Mouse (Mus musculus) olfactory bulb, adult 2 months (tissue): ENCODE measurements at regions not wholly inside any gene's neighbourhood (a gene's known extent, or its start where the extent isn't known, plus 50 kb on each side); places are given as distances from the start of the nearest gene placed in this dataset.

Experiments
- CTCF ChIP-seq: fragments of 200-500 bp; IDR thresholded peaks from 2 replicates; pipeline ENCODE4 v1.5.1; 2012; ENCODE audit warnings: low read depth, mild to moderate bottlenecking, low read length, moderate library complexity; ENCODE audit not compliant: insufficient read depth
- POLR2A ChIP-seq: fragments of 200-500 bp; IDR thresholded peaks from 2 replicates; pipeline ENCODE4 v1.6.1; 2012; ENCODE audit warnings: mild to moderate bottlenecking, low read depth, low read length, moderate library complexity; ENCODE audit not compliant: insufficient read depth

- TF ChIP-seq CTCF = no peak
- no peak for TF ChIP-seq POLR2A
Measured at GRCm38 (mm10) chr13:31351481-31351880, 204.5 kb upstream of the Foxq1 start.
